Mouse (Mus musculus) liver, embryonic 12.5 days (tissue): ENCODE data around the gene Ubxn2a. TPM values are rescaled to one million over a fixed set of nuclear protein-coding genes. Genes with fewer than 3 reads are reported as not detected.
A peak's percentile ranks its signal among the peaks of the same experiment; 100 is the strongest.
"Not testable (repeated sequence)": the region's sequence is repeated elsewhere in the genome, so short reads cannot be mapped to it uniquely, and the experiment has no call there.

Experiments
- ATAC-seq: fragments of 200-750 bp; cut with Nextera tagmentation; 2 replicates; pipeline ENCODE4 v1.8.0; 2017; ENCODE audit warnings: moderate number of reproducible peaks, mild to moderate bottlenecking, moderate library complexity
- H3K27ac ChIP-seq: fragments of 300-500 bp; sonication (generic); 2 replicates; pipeline ENCODE4 v1.5.1; 2016; ENCODE audit warnings: mild to moderate bottlenecking
- H3K27me3 ChIP-seq: fragments of 300-500 bp; sonication (generic); replicated peaks from 2 replicates; pipeline ENCODE4 v1.6.1; 2016; ENCODE audit warnings: mild to moderate bottlenecking, moderate library complexity
- H3K36me3 ChIP-seq: fragments of 300-500 bp; sonication (generic); 2 replicates; pipeline ENCODE4 v1.6.1; 2016; ENCODE audit warnings: mild to moderate bottlenecking, moderate library complexity
- H3K4me1 ChIP-seq: fragments of 300-500 bp; sonication (generic); 2 replicates; pipeline ENCODE4 v1.6.1; 2016
- H3K4me2 ChIP-seq: fragments of 300-500 bp; sonication (generic); 2 replicates; pipeline ENCODE4 v1.6.1; 2016; ENCODE audit warnings: mild to moderate bottlenecking, moderate library complexity
- H3K4me3 ChIP-seq: fragments of 300-500 bp; sonication (generic); 2 replicates; pipeline ENCODE4 v1.5.1; 2016; ENCODE audit warnings: mild to moderate bottlenecking, moderate library complexity
- H3K9ac ChIP-seq: fragments of 300-500 bp; sonication (generic); 2 replicates; pipeline ENCODE4 v1.6.1; 2016; ENCODE audit warnings: mild to moderate bottlenecking, moderate library complexity
- H3K9me3 ChIP-seq: fragments of 300-500 bp; sonication (generic); replicated peaks from 2 replicates; pipeline ENCODE4 v1.6.1; 2016; ENCODE audit warnings: mild to moderate bottlenecking, moderate library complexity
- WGBS: fragments of 180-500 bp; shearing (Covaris S2); methylation state at CpG from one replicate; pipeline ENCODE4 v1.1.7; 2016; ENCODE audit not compliant: insufficient replicate concordance; 5-methylcytosine and 5-hydroxymethylcytosine counted together
- polyA plus RNA-seq: library from polyadenylated mRNA; unstranded; fragments of >200 nt; fragmentation: Nextera tagmentation; extraction: Ambion mirVana; gene quantifications from 2 replicates; pipeline ENCODE4 v1.2.1, GENCODE M21; 2016

Gene Ubxn2a
- polyA plus RNA-seq, 1 experiment from 2014 or later: 50.9 TPM

DNA sequence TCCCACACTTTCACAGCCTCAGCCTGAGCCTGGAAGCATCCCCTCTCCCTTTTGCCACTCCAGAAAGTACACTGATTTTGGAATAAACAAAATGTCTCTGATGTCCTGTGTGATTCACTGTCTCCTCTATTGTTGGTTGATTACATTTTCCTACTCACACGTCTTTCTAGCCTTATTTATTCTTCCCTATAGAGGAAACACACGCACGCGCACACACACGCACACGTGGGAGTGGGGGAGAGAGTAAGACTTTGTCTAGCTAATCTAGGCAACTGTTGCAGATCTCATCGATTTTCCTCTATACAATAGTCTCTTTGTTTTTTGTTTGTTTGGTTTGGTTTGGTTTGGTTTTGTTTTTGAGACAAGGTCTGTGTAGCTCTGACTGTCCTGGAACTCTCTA lies 886 bp upstream of the Ubxn2a start:
- Histone ChIP-seq H3K4me3 (peak overlapping the region; percentile 79), H3K4me2 (peak overlapping the region; percentile 82), H3K4me1 (peaks cover 28% of the 10 kb centered on the region), H3K9ac (no peak overlapping the region), H3K36me3 (peaks cover 11% of the 10 kb centered on the region), H3K27ac (no peak overlapping the region), H3K27me3 (no peaks in the 10 kb centered on the region), H3K9me3 (no peaks in the 10 kb centered on the region)
- ATAC-seq: no peak
- 81% methylated on average over 7 of the region's 7 CpGs for WGBS

- Histone ChIP-seq H3K36me3 (peaks cover 19% of the 10 kb centered on the region), H3K4me1 (peaks cover 28% of the 10 kb centered on the region), H3K4me2 (peak overlapping the region; percentile 82), H3K27ac (peak overlapping the region; percentile 99), H3K4me3 (peak overlapping the region; percentile 79), H3K27me3 (no peaks in the 10 kb centered on the region), H3K9ac (peak overlapping the region; percentile 93), H3K9me3 (no peaks in the 10 kb centered on the region)
- no peak for ATAC-seq
- WGBS: 12% methylated on average over 7 of the region's 7 CpGs
Observed at GRCm38 (mm10) chr12:4906476-4906875, 1.0 kb downstream of the Ubxn2a start.

DNA sequence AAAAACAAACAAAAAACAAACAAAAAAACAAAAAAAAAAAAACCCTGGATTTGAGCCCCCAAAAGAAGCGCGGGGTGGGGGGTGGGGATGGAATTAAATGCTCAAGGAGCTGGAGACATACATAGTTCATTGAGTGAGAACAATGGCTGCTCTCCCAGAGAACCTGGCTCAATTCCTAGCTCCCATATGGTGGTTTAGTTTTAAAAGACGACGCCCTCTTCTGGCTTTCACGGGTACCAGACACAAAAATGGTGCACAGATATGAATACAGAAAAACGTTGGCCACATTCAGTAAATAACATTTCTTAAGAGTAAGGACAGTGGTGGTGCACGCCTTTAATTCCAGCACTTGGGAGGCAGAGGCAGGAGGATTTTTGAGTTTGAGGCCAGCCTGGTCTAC lies 1.6 kb downstream of the Ubxn2a start:
- 53% methylated on average over 7 of the region's 7 CpGs for WGBS
- Histone ChIP-seq H3K4me1 (peaks cover 28% of the 10 kb centered on the region), H3K27me3 (no peaks in the 10 kb centered on the region), H3K36me3 (peaks cover 24% of the 10 kb centered on the region), H3K27ac (peak overlapping the region; percentile 99), H3K4me2 (peak overlapping the region; percentile 82), H3K9me3 (no peaks in the 10 kb centered on the region), H3K9ac (peak overlapping the region; percentile 93), H3K4me3 (peak overlapping the region; percentile 79)
- ATAC-seq: no peak

GRCm38 (mm10) chr12:4898024-4898423 lies 9.5 kb downstream of the Ubxn2a start:
- Histone ChIP-seq H3K27ac (no peak overlapping the region), H3K9ac (no peak overlapping the region), H3K4me1 (peaks cover 5% of the 10 kb centered on the region; the same call in 1 of the 2 replicates), H3K4me3 (no peak overlapping the region), H3K4me2 (no peak overlapping the region), H3K27me3 (no peaks in the 10 kb centered on the region), H3K9me3 (no peaks in the 10 kb centered on the region), H3K36me3 (peaks cover 45% of the 10 kb centered on the region)
- ATAC-seq: no peak
- 80% methylated on average over 5 of the region's 5 CpGs for WGBS

DNA sequence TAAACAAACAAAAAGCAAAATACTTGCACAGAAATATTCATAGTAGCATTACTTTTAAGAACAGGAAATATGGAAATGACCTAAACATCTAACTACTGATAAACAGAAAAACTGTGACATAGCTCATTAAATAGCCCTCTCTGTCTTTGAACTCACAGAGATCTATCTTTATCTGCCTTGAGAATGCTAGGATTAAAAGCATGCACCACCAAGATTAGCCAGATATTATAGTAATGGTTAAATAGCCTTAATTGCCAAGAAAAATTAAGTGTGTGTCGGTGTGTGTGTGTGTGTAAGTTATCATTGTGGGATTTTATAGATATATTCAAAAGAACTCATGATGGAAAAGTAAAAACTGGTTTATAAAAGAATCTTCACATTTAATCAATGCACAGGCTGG lies 17.6 kb downstream of the Ubxn2a start:
- WGBS: 73% methylated on average over 1 of the region's 1 CpGs
- Histone ChIP-seq H3K4me3 (no peak overlapping the region), H3K4me2 (no peak overlapping the region), H3K9ac (no peak overlapping the region), H3K27me3 (no peaks in the 10 kb centered on the region), H3K4me1 (peaks cover 23% of the 10 kb centered on the region), H3K27ac (no peak overlapping the region), H3K36me3 (peaks cover 83% of the 10 kb centered on the region), H3K9me3 (no peaks in the 10 kb centered on the region)
- no peak for ATAC-seq

- Histone ChIP-seq H3K9me3 (no peaks in the 10 kb centered on the region), H3K27me3 (no peaks in the 10 kb centered on the region), H3K4me1 (peaks cover 23% of the 10 kb centered on the region), H3K27ac (0 out of 2 replicates have a peak overlapping the region, but pooled peaks have one; percentile 25), H3K4me2 (peak overlapping the region; percentile 32; the same call in 1 of the 2 replicates), H3K9ac (peak overlapping the region; percentile 35; the same call in 1 of the 2 replicates), H3K36me3 (peaks cover 88% of the 10 kb centered on the region), H3K4me3 (no peak overlapping the region)
- no peak for ATAC-seq
- 77% methylated on average over 2 of the region's 2 CpGs for WGBS
Observed at GRCm38 (mm10) chr12:4889251-4889650, 18.3 kb downstream of the Ubxn2a start.

- peaks cover 88% of the 10 kb centered on the region for H3K36me3 ChIP-seq
- H3K9me3 ChIP-seq: no peaks in the 10 kb centered on the region
- peaks cover 23% of the 10 kb centered on the region for H3K4me1 ChIP-seq
- H3K4me2 ChIP-seq: peak overlapping the region; percentile 32; the same call in 1 of the 2 replicates
- H3K4me3 ChIP-seq: no peak overlapping the region
- H3K27ac ChIP-seq: 0 out of 2 replicates have a peak overlapping the region, but pooled peaks have one; percentile 3
- ATAC-seq: peak; percentile 93
- no peaks in the 10 kb centered on the region for H3K27me3 ChIP-seq
- no peak overlapping the region for H3K9ac ChIP-seq
Observed at GRCm38 (mm10) chr12:4888739-4889138, 18.8 kb downstream of the Ubxn2a start.

DNA sequence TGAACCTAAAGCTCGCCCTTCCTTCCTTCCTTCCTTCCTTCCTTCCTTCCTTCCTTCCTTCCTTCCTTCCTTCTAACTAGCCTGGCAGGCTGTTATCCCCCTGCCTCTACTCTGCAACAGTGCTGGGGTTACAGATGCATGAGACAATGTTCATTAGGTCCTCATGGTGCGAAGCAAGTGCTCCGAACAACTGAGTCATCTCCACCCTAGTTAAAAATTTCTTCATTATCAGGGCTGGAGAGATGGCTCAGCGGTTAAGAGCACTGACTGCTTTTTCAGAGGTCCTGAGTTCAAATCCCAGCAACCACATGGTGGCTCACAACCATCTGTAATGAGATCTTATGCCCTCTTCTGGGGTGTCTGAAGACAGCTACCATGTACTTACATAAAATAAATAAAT lies 20.9 kb downstream of the Ubxn2a start:
- H3K4me2 ChIP-seq, H3K9me3 ChIP-seq, H3K9ac ChIP-seq, H3K27ac ChIP-seq, H3K27me3 ChIP-seq, ATAC-seq, H3K4me3 ChIP-seq: not testable (repeated sequence)
- 88% methylated on average over 4 of the region's 4 CpGs for WGBS
- peaks cover 90% of the 10 kb centered on the region for H3K36me3 ChIP-seq
- H3K4me1 ChIP-seq: peaks cover 23% of the 10 kb centered on the region

DNA sequence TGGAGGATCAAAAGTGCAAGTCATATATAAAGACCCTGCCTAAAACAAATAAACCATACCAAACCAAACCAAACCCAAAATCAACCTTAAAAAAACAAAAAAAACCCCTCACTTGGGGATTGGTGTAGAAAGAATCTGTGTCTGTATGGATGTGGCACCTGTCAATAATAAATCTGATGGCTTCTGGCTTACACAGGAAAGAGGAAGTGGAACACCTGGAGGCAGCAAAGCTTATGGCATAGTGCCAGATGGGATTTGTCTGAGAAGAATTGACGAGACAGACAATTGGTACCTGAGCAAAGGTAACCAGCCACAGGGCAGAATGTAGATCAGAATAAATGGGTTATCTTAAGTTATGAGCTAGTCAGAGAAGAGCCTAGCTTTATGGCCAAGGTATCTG lies 22.4 kb downstream of the Ubxn2a start:
- WGBS: 75% methylated on average over 1 of the region's 1 CpGs

GRCm38 (mm10) chr12:4882086-4882485 lies 25.4 kb downstream of the Ubxn2a start:
- Histone ChIP-seq H3K36me3 (peaks cover 84% of the 10 kb centered on the region), H3K4me1 (peaks cover 7% of the 10 kb centered on the region), H3K4me2 (no peak overlapping the region), H3K27me3 (no peaks in the 10 kb centered on the region), H3K27ac (no peak overlapping the region), H3K9ac (no peak overlapping the region), H3K9me3 (no peaks in the 10 kb centered on the region), H3K4me3 (no peak overlapping the region)
- 84% methylated on average over 2 of the region's 2 CpGs for WGBS
- ATAC-seq: no peak

More for the DNA sequence above, 22.4 kb downstream of the Ubxn2a start:
- Histone ChIP-seq H3K27ac (no peak overlapping the region), H3K9me3 (no peaks in the 10 kb centered on the region), H3K9ac (no peak overlapping the region), H3K36me3 (peaks cover 88% of the 10 kb centered on the region), H3K4me2 (no peak overlapping the region), H3K27me3 (no peaks in the 10 kb centered on the region), H3K4me1 (peaks cover 21% of the 10 kb centered on the region), H3K4me3 (no peak overlapping the region)
- ATAC-seq: no peak

GRCm38 (mm10) chr12:4879048-4879447 lies 28.5 kb downstream of the Ubxn2a start:
- Histone ChIP-seq H3K4me3 (no peak overlapping the region), H3K4me2 (no peak overlapping the region), H3K36me3 (peaks cover 55% of the 10 kb centered on the region), H3K27me3 (no peaks in the 10 kb centered on the region), H3K9ac (no peak overlapping the region), H3K27ac (no peak overlapping the region), H3K4me1 (peaks cover 29% of the 10 kb centered on the region), H3K9me3 (no peaks in the 10 kb centered on the region)
- ATAC-seq: no peak
- 86% methylated on average over 5 of the region's 5 CpGs for WGBS

DNA sequence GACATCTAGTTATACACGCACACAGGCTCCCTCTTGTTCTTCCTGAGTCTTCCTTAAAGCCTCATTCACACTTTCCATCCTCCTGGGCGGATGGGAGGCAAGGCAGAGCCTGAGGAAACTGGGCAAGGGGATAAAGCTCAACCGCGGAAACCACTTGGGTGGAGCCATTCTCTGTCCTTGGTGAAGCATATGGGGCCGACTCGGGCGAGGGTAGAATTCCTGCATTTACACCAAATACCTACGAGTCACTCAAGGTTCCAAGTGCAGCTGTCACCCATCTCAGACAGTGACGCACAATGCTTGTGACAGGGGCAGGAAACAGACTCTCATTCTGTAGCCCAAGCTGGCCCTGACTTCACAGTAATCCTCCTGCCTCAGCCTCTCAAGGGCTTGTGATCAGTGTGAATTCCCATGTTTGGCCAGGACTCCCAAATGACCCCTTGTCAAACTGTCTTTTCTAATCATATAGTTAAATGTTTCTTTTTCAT lies 29.2 kb downstream of the Ubxn2a start:
- 28% methylated on average over 9 of the region's 9 CpGs for WGBS
- H3K27ac ChIP-seq: peak overlapping the region; percentile 16; the same call in 1 of the 2 replicates
- H3K4me1 ChIP-seq: peaks cover 29% of the 10 kb centered on the region
- no peak for ATAC-seq
- no peak overlapping the region for H3K9ac ChIP-seq
- H3K36me3 ChIP-seq: peaks cover 48% of the 10 kb centered on the region
- H3K4me3 ChIP-seq: no peak overlapping the region
- no peaks in the 10 kb centered on the region for H3K27me3 ChIP-seq
- no peak overlapping the region for H3K4me2 ChIP-seq
- no peaks in the 10 kb centered on the region for H3K9me3 ChIP-seq

DNA sequence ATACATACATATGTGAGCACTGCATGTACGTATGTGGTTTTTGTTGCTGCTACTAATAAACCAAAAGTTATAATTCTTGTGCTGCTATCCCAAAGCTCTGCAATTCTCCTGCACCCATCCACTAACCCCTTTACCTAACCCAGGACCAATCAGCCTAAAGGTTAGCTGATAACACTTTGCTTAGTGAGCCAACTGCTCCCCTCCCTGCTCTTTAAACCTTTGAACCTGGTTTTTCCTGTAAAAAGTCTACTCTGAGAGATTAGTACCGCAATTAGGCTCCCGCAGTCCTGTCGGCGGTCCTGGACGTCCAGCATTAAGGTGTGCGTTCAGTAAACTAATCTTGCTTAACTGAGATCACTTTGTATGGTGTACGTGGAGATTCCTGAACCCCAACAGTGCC lies 31.9 kb downstream of the Ubxn2a start:
- ATAC-seq: no peak
- no peak overlapping the region for H3K9ac ChIP-seq
- H3K27me3 ChIP-seq: no peaks in the 10 kb centered on the region
- H3K4me3 ChIP-seq: no peak overlapping the region
- H3K4me1 ChIP-seq: peaks cover 48% of the 10 kb centered on the region
- WGBS: 65% methylated on average over 8 of the region's 8 CpGs
- peak overlapping the region; percentile 96 for H3K27ac ChIP-seq
- H3K4me2 ChIP-seq: no peak overlapping the region
- peaks cover 39% of the 10 kb centered on the region for H3K36me3 ChIP-seq
- no peaks in the 10 kb centered on the region for H3K9me3 ChIP-seq
